Mouse (Mus musculus): ENCODE data around the gene Kif6. TPM values are rescaled to one million over a fixed set of nuclear protein-coding genes. Genes with fewer than 3 reads are reported as not detected.

Gene Kif6
- polyA plus RNA-seq, 1 experiment from 2014 or later = 4.8 TPM

DNA sequence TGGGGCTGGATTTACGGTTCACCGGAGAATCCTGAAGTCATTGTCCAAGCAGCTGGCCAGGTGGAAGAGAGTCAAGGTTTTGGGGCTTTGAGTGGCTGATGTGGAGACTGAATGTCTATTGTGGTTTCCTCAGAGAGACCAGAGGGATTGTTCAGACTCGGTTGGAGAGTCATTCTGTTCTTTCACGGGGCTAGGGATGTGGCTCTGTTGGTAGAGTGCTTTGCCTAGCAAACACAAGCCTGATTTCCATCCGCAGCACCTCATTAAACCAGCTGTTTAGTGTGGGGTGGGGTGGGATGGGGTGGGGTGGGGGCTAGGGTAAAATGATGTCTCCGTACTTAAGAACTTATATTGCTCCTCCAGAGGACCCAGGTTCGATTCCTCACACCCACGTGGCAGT lies 146.9 kb downstream of the Kif6 start:
- H3K4me1 ChIP-seq (ENCODE audit: insufficient read depth) = no peaks in the 10 kb centered on the region; the same call in none of the 2 replicates
- H3K36me3 ChIP-seq (ENCODE audit: insufficient read depth) = no peaks in the 10 kb centered on the region
- H3K4me3 ChIP-seq (ENCODE audit: low read depth, low read length) = no peak overlapping the region
- peak overlapping the region; percentile 14; the same call in 1 of the 2 replicates for H3K27ac ChIP-seq (ENCODE audit: low read depth)
- TF ChIP-seq CTCF (IDR thresholded peaks at IDR 0.05; ENCODE audit: low read depth) = no peak
- no peaks in the 10 kb centered on the region for H3K27me3 ChIP-seq (ENCODE audit: insufficient read depth, low read length)
- no peak overlapping the region for H3K9ac ChIP-seq
- WGBS = 66% methylated on average over 8 of the region's 8 CpGs
- no peak overlapping the region for H3K4me2 ChIP-seq
- DNase-seq (peak; percentile 69), ATAC-seq (ENCODE audit: insufficient read depth) (peak; percentile 11; the same call in 1 of the 2 replicates)
- H3K9me3 ChIP-seq (ENCODE audit: low read depth, low read length) = no peaks in the 10 kb centered on the region

GRCm38 (mm10) chr17:49764963-49765362 lies 150.0 kb downstream of the Kif6 start:
- no peak for TF ChIP-seq CTCF (IDR thresholded peaks at IDR 0.05; ENCODE audit: low read depth)
- Histone ChIP-seq H3K4me1 (ENCODE audit: insufficient read depth) (no peaks in the 10 kb centered on the region; the same call in 1 of the 2 replicates), H3K27ac (ENCODE audit: low read depth) (no peak overlapping the region), H3K36me3 (ENCODE audit: insufficient read depth) (no peaks in the 10 kb centered on the region), H3K4me2 (no peak overlapping the region), H3K9me3 (ENCODE audit: low read depth, low read length) (no peaks in the 10 kb centered on the region), H3K27me3 (ENCODE audit: insufficient read depth, low read length) (no peaks in the 10 kb centered on the region; the same call in 1 of the 2 replicates), H3K4me3 (ENCODE audit: low read depth, low read length) (no peak overlapping the region), H3K9ac (no peak overlapping the region)
- ATAC-seq (ENCODE audit: insufficient read depth) (peak; percentile 79), DNase-seq (peak; percentile 73)
- WGBS = 46% methylated on average over 6 of the region's 6 CpGs

- 57% methylated on average over 10 of the region's 10 CpGs for WGBS
- DNase-seq = no peak
- no peak overlapping the region for H3K27ac ChIP-seq (ENCODE audit: low read depth)
- H3K9me3 ChIP-seq (ENCODE audit: low read depth, low read length) = no peaks in the 10 kb centered on the region
- H3K4me3 ChIP-seq (ENCODE audit: low read depth, low read length) = no peak overlapping the region
- H3K36me3 ChIP-seq (ENCODE audit: insufficient read depth) = no peaks in the 10 kb centered on the region
- TF ChIP-seq CTCF (IDR thresholded peaks at IDR 0.05; ENCODE audit: low read depth) = no peak
- H3K4me2 ChIP-seq = no peak overlapping the region
- no peak for ATAC-seq (ENCODE audit: insufficient read depth)
- H3K9ac ChIP-seq = no peak overlapping the region
- H3K27me3 ChIP-seq (ENCODE audit: insufficient read depth, low read length) = no peaks in the 10 kb centered on the region; the same call in 1 of the 2 replicates
- no peaks in the 10 kb centered on the region; the same call in 1 of the 2 replicates for H3K4me1 ChIP-seq (ENCODE audit: insufficient read depth)
Measured at GRCm38 (mm10) chr17:49767717-49768370, 152.9 kb downstream of the Kif6 start.

DNA sequence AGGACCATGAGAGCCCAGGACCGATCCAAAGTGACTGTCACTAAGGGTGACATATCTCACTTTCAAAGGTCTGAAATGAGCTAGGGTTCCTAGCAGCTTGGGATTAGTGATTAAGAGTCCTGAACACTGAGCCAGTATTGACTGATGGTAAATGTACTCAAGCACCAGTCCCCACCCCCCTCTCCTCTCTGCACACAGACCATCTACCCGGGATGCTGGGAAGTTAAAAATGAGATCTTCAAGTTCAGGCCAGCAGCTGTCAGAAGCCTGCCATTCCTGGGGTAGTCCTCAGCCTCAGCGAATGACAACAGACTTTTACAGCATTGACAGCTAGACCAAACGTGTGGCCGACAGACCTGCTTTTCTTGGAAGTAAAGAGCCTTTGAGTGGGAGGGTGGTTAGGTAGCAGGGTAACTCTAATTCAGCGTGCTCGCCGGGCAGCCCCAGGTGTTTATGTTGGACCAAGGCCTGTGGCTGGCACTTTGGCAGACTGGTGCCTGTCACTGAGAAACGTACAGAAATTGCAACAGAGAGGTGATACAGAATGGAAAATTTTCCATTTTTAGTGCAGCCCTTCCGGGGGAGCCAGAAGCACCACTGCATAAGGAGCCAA lies 156.9 kb downstream of the Kif6 start:
- H3K9ac ChIP-seq = no peak overlapping the region
- 41% methylated on average over 10 of the region's 10 CpGs for WGBS
- no peaks in the 10 kb centered on the region for H3K9me3 ChIP-seq (ENCODE audit: low read depth, low read length)
- DNase-seq (peak; percentile 23), ATAC-seq (ENCODE audit: insufficient read depth) (0 out of 2 replicates have a peak, but pooled peaks have one; percentile 31)
- no peak overlapping the region for H3K4me2 ChIP-seq
- no peak for TF ChIP-seq CTCF (IDR thresholded peaks at IDR 0.05; ENCODE audit: low read depth)
- no peak overlapping the region for H3K4me3 ChIP-seq (ENCODE audit: low read depth, low read length)
- H3K4me1 ChIP-seq (ENCODE audit: insufficient read depth) = no peaks in the 10 kb centered on the region
- no peaks in the 10 kb centered on the region for H3K36me3 ChIP-seq (ENCODE audit: insufficient read depth)
- no peak overlapping the region for H3K27ac ChIP-seq (ENCODE audit: low read depth)
- no peaks in the 10 kb centered on the region; the same call in 1 of the 2 replicates for H3K27me3 ChIP-seq (ENCODE audit: insufficient read depth, low read length)

DNA sequence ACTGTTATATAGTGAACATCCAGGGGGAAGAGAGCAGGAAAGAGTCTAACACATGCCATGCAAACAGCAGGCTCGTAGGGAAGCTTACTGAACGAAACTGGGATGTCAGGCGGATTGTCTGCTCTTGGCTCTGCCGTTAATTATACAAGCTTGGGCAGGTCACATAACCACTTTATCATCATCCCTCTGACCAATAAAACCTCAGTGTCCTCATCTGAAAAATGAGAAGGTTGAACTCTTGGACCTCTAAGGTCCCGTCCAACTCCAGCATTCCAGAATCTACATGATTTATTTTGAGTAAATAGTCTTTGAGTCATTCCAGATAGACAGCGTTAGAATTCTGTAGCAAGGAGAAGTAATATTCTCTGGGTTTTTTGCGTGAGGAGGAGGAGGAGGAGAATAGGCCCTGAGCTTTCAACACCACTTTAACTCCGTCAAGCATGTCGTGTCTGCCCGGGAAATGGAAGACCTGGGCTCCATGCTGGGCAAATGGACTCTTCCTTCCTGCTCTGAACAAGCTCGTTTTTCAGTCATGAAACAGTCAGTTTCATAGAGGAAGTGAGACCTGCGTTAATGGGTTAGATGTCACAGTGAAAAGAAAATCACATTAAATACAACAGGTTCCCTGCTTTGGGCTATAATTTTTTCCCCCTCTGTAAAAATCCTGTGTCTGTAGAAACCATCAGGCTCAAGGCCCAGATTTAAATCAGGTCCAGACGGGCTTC lies 162.3 kb downstream of the Kif6 start:
- Histone ChIP-seq H3K4me1 (ENCODE audit: insufficient read depth) (no peaks in the 10 kb centered on the region), H3K9me3 (ENCODE audit: low read depth, low read length) (no peaks in the 10 kb centered on the region), H3K4me2 (no peak overlapping the region), H3K27ac (ENCODE audit: low read depth) (no peak overlapping the region), H3K9ac (no peak overlapping the region), H3K4me3 (ENCODE audit: low read depth, low read length) (no peak overlapping the region), H3K27me3 (ENCODE audit: insufficient read depth, low read length) (no peaks in the 10 kb centered on the region), H3K36me3 (ENCODE audit: insufficient read depth) (no peaks in the 10 kb centered on the region)
- ATAC-seq (ENCODE audit: insufficient read depth) = no peak
- WGBS = 48% methylated on average over 13 of the region's 13 CpGs
- no peak for DNase-seq
- no peak for TF ChIP-seq CTCF (IDR thresholded peaks at IDR 0.05; ENCODE audit: low read depth)

DNA sequence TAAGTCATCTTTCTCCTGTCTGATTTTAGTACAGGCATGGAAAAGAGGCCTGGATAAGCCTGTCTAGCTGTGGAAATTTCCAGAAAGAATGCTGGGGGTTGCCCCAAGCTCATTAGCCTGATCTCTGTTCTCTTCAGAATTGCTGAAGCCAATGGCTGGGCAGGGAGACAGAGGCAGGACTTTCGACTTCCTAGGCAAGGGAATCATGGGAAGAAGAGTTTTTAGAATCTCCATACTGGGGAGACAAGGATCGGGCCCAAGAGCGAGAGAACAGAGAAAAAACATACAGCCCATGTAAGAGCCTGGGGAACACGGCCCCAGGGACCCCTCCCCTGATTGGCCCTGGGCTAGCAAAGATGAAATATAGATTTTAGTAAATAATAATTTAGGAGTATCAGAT lies 164.1 kb downstream of the Kif6 start:
- Histone ChIP-seq H3K4me1 (ENCODE audit: insufficient read depth) (no peaks in the 10 kb centered on the region), H3K36me3 (ENCODE audit: insufficient read depth) (no peaks in the 10 kb centered on the region), H3K4me3 (ENCODE audit: low read depth, low read length) (no peak overlapping the region), H3K27ac (ENCODE audit: low read depth) (no peak overlapping the region), H3K9me3 (ENCODE audit: low read depth, low read length) (no peaks in the 10 kb centered on the region), H3K27me3 (ENCODE audit: insufficient read depth, low read length) (no peaks in the 10 kb centered on the region), H3K4me2 (no peak overlapping the region), H3K9ac (no peak overlapping the region)
- no peak for ATAC-seq (ENCODE audit: insufficient read depth)
- TF ChIP-seq CTCF (IDR thresholded peaks at IDR 0.05; ENCODE audit: low read depth) = no peak
- no peak for DNase-seq
- WGBS = 84% methylated on average over 4 of the region's 4 CpGs

- Histone ChIP-seq H3K27me3 (ENCODE audit: insufficient read depth, low read length) (no peaks in the 10 kb centered on the region), H3K4me2 (no peak overlapping the region), H3K4me1 (ENCODE audit: insufficient read depth) (no peaks in the 10 kb centered on the region), H3K4me3 (ENCODE audit: low read depth, low read length) (no peak overlapping the region), H3K9ac (no peak overlapping the region), H3K27ac (ENCODE audit: low read depth) (no peak overlapping the region), H3K9me3 (ENCODE audit: low read depth, low read length) (no peaks in the 10 kb centered on the region), H3K36me3 (ENCODE audit: insufficient read depth) (no peaks in the 10 kb centered on the region)
- WGBS = 75% methylated on average over 3 of the region's 3 CpGs
- ATAC-seq (ENCODE audit: insufficient read depth) (no peak), DNase-seq (peak; percentile 28)
- no peak for TF ChIP-seq CTCF (IDR thresholded peaks at IDR 0.05; ENCODE audit: low read depth)
Measured at GRCm38 (mm10) chr17:49779576-49779975, 164.6 kb downstream of the Kif6 start.

All from lung, embryonic 14.5 days (tissue).